Mouse (Mus musculus) limb, embryonic 10.5 days (tissue): ENCODE measurements around the gene Med21. TPM values are rescaled to one million over a fixed set of nuclear protein-coding genes. Genes with fewer than 3 reads are reported as not detected.

Source experiments
- DNase-seq: peaks from one replicate; pipeline ENCODE4 v3.0.0-alpha.2; 2017; ENCODE audit warnings: low spot score
- H3K27ac ChIP-seq: fragments of 300-500 bp; sonication (generic); 2 replicates; pipeline ENCODE4 v1.5.1; 2016; ENCODE audit warnings: mild to moderate bottlenecking
- H3K27me3 ChIP-seq: fragments of 300-500 bp; sonication (generic); 2 replicates; pipeline ENCODE4 v1.6.1; 2016; ENCODE audit warnings: low read depth, mild to moderate bottlenecking; ENCODE audit not compliant: poor library complexity, severe bottlenecking
- H3K36me3 ChIP-seq: fragments of 300-500 bp; sonication (generic); 2 replicates; pipeline ENCODE4 v1.6.1; 2016; ENCODE audit warnings: mild to moderate bottlenecking, moderate library complexity
- H3K4me1 ChIP-seq: fragments of 300-500 bp; sonication (generic); 2 replicates; pipeline ENCODE4 v1.6.1; 2016
- H3K4me3 ChIP-seq: fragments of 300-500 bp; sonication (generic); 2 replicates; pipeline ENCODE4 v1.5.1; 2016; ENCODE audit warnings: mild to moderate bottlenecking, moderate library complexity
- H3K9me3 ChIP-seq: fragments of 300-500 bp; sonication (generic); replicated peaks from 2 replicates; pipeline ENCODE4 v1.6.1; 2016; ENCODE audit warnings: mild to moderate bottlenecking
- WGBS: fragments of 180-500 bp; shearing (Covaris S2); methylation state at CpG from one replicate; pipeline ENCODE4 v1.1.7; 2016; 5-methylcytosine and 5-hydroxymethylcytosine counted together
- polyA plus RNA-seq: library from polyadenylated mRNA; unstranded; fragments of >200 nt; fragmentation: Nextera tagmentation; extraction: Ambion mirVana; gene quantifications from 2 replicates; pipeline ENCODE4 v1.2.1, GENCODE M21; 2016

Gene Med21
- polyA plus RNA-seq, 1 experiment from 2014 or later, result 139 TPM

DNA sequence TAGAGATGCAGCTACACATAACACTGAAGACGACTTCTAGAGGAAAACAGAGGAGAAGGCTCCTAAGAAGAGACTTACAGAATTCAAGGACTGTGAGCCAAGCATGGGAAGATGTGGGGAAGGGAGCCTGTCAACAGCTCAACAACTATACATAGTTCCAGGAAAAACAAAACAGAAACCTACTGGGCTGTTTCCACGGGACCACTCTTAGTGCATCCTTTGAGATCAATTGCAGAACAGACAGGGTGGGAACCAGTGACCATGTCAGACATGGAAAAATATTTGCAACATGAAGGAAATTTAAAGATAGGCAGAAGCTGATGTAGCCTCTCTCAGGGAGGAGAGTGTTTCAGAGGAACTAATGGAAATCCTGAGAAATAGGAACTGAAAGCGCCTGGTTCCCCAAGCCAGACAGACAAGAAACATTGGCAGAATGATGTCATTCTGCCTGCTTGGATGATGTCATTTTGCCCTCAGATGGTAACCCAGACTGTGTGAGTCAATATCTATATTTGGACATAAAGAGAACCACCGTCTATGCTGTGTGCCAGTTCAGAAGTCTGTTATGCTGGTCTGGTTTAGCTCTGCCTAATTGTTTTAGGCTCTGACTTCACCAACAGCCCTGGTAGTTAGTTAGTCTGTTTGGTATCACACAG lies 32.7 kb downstream of the Med21 start:
- Histone ChIP-seq H3K36me3 (no peaks in the 10 kb centered on the region), H3K4me3 (no peak overlapping the region), H3K27ac (no peak overlapping the region), H3K4me1 (no peaks in the 10 kb centered on the region), H3K27me3 (no peaks in the 10 kb centered on the region), H3K9me3 (no peaks in the 10 kb centered on the region; the same call in 1 of the 2 replicates)
- WGBS, result 80% methylated on average over 4 of the region's 4 CpGs
- no peak for DNase-seq

DNA sequence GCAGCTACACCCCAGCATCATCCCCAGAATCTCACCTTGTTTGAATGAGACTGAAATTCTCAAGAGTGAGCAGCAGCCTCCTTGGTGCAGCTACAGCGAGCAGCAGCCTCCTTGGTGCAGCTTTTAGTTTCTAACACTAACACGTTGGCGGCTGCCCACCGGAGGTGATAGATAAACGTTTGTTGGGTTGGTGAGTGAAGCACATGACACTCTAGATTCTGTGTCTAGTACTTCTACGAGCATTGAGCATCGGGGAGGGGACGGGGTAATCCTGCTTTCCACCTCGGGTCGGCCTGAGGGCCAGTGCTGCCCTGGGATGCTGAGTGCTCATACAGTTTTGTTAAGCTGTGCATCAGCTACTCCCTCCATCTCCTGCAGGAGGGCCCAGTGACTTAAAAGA lies 34.6 kb downstream of the Med21 start:
- no peaks in the 10 kb centered on the region for H3K4me1 ChIP-seq
- no peaks in the 10 kb centered on the region for H3K27me3 ChIP-seq
- no peak overlapping the region for H3K4me3 ChIP-seq
- 83% methylated on average over 10 of the region's 10 CpGs for WGBS
- no peaks in the 10 kb centered on the region for H3K36me3 ChIP-seq
- no peaks in the 10 kb centered on the region; the same call in 1 of the 2 replicates for H3K9me3 ChIP-seq
- DNase-seq, result no peak
- no peak overlapping the region for H3K27ac ChIP-seq

DNA sequence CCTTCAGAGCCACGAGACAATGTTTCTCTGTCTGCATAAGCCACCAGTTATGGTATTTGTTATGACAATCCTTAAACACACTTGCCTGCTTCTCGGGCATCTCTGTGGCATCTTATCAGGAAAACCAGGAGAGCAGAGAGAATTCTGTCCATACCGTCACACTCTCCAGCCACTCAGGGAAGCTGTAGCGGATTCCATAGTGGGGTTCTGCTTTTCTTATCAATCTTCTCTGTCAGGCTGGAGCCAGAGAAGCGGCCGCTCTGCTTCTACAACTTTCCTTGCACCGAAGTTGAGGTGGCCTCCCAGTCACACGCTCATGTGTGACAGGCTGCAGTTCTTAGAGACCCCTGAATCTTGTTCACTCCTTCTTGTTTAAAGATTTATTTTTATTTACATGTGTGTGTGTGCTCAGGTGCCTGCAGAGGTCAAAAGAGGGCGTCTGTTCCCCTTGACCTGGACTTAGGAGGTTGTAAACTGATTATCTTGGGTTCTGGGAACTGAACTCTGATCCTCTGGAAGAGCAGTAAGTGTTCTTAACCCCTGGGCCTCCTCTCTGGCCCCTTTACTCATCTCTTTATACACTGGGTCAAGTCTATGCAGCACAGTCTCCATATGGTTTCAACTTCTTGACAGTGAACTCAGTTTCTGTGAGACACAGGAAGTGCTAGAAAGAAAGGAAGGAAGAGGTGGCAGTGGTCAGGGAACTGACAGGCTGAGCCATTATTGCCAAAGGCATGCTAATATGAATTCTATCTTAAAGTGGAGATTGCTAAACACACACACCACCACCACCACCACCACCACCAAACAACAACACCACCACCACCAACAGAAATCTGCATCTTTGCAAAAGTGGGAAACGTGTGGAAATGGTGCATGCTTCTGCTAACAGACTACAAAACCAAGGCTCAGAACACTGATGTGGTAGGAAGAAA lies 36.1 kb downstream of the Med21 start:
- H3K4me1 ChIP-seq, result no peaks in the 10 kb centered on the region
- WGBS, result 75% methylated on average over 10 of the region's 10 CpGs
- no peaks in the 10 kb centered on the region for H3K36me3 ChIP-seq
- H3K4me3 ChIP-seq, result no peak overlapping the region
- no peak overlapping the region for H3K27ac ChIP-seq
- no peaks in the 10 kb centered on the region for H3K27me3 ChIP-seq
- H3K9me3 ChIP-seq, result no peaks in the 10 kb centered on the region; the same call in 1 of the 2 replicates
- DNase-seq, result no peak

DNA sequence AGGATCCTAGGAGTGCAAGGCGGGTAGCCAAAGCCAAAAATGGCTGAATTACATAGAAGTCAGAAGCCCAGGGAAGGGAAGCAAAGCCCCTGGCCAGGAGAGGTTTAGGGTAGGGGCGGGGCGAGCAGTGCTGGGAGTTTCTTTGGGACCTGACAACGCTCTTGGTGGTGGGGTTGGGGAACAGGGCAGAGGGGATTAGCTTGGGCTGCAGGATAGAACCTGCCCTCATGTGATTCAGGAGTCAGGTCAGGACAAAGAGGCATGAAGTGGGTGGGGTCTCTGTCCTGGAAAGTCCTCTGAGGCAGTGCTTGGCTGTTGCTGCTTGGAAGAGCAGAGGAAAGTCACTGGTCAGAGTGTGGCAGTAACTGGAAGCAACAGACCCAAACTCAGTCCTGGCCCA lies 41.5 kb downstream of the Med21 start:
- Histone ChIP-seq H3K4me3 (no peak overlapping the region), H3K27ac (no peak overlapping the region), H3K36me3 (no peaks in the 10 kb centered on the region), H3K27me3 (no peaks in the 10 kb centered on the region), H3K4me1 (no peaks in the 10 kb centered on the region), H3K9me3 (no peaks in the 10 kb centered on the region; the same call in 1 of the 2 replicates)
- WGBS, result 76% methylated on average over 4 of the region's 4 CpGs
- no peak for DNase-seq

DNA sequence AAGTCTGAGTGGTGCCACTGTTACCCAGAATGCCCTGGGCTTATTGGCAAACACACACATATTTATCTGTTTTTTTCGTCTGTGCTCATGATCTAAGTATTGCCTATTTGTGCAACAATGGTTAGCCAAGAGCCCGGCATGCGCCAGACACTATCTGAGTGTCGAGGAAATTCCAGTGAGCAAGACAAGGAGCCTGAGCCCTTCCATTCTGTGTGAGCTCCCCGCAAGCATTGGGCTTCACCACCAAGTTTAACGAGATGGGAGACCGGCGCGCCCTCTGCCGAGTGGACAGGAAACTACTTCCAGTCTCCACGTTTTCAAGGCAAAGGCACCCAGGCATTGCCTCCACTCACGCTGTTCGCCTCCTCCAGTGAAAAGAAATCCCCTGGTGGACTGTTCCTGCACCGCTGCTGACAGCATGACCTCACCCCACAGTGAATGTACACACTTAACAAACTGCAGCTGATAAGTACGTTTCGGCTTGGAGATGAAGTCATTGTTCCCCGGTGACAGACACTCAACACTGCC lies 43.5 kb downstream of the Med21 start:
- H3K36me3 ChIP-seq, result no peaks in the 10 kb centered on the region
- no peak overlapping the region for H3K4me3 ChIP-seq
- no peaks in the 10 kb centered on the region for H3K27me3 ChIP-seq
- H3K4me1 ChIP-seq, result no peaks in the 10 kb centered on the region
- no peak overlapping the region for H3K27ac ChIP-seq
- DNase-seq, result no peak
- no peaks in the 10 kb centered on the region for H3K9me3 ChIP-seq
- WGBS, result 88% methylated on average over 17 of the region's 17 CpGs

DNA sequence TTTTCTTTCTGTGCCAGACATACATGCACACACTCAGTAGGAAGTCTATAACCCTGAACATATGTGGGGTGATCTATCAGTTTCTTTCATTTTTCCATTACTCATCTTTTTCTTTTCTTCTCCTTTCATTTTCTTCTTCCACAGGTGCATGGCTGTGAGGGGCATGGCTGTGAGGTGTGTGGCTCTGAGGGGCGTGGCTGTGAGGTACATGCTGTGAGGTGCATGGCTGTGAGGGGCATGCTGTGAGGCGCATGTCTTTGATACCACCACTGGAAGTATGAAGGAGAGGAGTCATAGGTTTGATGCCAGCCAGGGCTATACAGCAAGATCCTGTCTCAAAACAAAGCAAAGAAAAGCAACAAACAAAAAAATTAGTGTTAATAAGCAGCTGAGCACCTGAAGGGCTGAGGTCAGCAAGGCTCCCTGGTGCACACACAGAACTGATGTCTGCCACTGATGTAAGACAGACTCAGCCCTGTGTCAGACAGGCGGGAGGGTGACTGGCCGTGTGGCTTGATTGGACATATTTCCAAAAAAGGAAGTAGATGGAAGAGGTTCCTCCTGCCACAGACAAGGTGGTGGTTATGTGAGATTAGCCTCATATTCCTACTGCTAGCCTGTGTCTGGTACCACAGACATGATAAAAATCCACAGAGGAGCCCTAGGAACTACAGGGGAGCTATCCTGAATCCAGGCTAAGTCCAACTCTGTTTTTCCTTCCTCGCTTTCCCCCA lies 44.3 kb downstream of the Med21 start:
- Histone ChIP-seq H3K27me3 (no peaks in the 10 kb centered on the region), H3K4me1 (no peaks in the 10 kb centered on the region), H3K27ac (no peak overlapping the region), H3K4me3 (no peak overlapping the region), H3K36me3 (no peaks in the 10 kb centered on the region), H3K9me3 (no peaks in the 10 kb centered on the region)
- no peak for DNase-seq
- 78% methylated on average over 5 of the region's 5 CpGs for WGBS

DNA sequence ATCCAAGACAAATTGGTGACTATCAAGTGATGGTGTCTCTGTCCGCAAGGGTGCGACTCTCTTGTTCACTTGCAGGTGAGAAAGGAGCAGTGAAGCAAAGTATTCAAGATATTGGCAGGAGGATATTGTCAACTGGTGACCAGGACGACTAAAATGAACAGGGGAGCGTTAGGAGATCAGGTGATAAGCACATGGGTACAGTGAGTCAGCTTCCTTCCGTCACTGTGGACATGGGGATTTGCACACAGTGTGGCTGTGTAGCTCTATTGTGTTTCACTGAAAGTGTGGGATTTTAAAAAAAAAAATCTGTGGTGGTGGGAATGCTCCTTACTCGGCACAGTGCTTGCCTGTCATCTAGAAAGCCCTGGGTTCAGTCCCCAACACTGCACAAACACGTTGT lies 45.7 kb downstream of the Med21 start:
- no peaks in the 10 kb centered on the region for H3K9me3 ChIP-seq
- no peak overlapping the region for H3K27ac ChIP-seq
- no peak for DNase-seq
- no peaks in the 10 kb centered on the region for H3K27me3 ChIP-seq
- H3K36me3 ChIP-seq, result no peaks in the 10 kb centered on the region
- 91% methylated on average over 7 of the region's 7 CpGs for WGBS
- H3K4me3 ChIP-seq, result no peak overlapping the region
- H3K4me1 ChIP-seq, result no peaks in the 10 kb centered on the region

DNA sequence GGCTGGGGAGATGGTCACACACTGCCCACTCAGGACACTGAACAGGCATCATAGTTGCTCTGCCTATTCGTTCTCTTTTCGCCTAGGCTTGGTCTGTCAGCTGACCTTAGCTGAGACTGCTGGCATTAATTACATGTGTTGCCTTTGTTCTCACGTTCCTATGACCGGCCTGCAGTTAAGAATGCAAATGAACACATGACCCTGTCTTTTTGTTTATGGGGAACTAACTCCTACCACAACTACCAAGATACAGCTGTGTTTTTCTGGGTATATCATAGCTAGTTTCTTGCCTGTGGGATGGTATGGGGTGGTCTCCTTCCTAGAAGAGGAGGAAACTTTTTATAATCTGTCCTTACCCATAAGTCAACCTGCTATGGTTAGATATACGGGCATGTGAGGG lies 46.5 kb downstream of the Med21 start:
- no peak overlapping the region for H3K4me3 ChIP-seq
- no peaks in the 10 kb centered on the region for H3K36me3 ChIP-seq
- no peaks in the 10 kb centered on the region for H3K4me1 ChIP-seq
- H3K9me3 ChIP-seq, result no peaks in the 10 kb centered on the region
- 81% methylated on average over 5 of the region's 5 CpGs for WGBS
- DNase-seq, result no peak
- no peaks in the 10 kb centered on the region for H3K27me3 ChIP-seq
- H3K27ac ChIP-seq, result no peak overlapping the region

DNA sequence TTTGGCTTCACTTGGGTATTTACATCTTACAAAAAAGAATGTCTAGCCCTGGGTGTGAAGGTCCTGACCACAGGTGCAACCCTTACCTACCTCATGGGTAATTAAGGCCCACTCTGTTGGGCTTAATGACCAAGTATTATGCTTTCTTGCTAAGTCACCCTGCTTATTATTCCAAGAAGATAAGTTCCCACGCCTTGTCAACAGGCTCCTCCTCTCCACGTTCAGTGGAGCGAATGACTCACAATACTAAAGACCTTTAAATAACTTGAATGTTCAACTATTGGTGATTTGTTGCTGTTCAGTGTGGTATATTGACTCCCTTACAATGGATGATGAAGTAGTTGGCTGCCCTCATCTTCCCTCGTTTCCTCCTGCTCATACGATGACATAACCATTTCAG lies 55.4 kb downstream of the Med21 start:
- H3K4me1 ChIP-seq, result peaks cover 6% of the 10 kb centered on the region
- DNase-seq, result no peak
- H3K27me3 ChIP-seq, result no peaks in the 10 kb centered on the region
- H3K9me3 ChIP-seq, result no peaks in the 10 kb centered on the region
- H3K27ac ChIP-seq, result no peak overlapping the region
- no peaks in the 10 kb centered on the region for H3K36me3 ChIP-seq
- H3K4me3 ChIP-seq, result no peak overlapping the region
- 93% methylated on average over 5 of the region's 5 CpGs for WGBS

DNA sequence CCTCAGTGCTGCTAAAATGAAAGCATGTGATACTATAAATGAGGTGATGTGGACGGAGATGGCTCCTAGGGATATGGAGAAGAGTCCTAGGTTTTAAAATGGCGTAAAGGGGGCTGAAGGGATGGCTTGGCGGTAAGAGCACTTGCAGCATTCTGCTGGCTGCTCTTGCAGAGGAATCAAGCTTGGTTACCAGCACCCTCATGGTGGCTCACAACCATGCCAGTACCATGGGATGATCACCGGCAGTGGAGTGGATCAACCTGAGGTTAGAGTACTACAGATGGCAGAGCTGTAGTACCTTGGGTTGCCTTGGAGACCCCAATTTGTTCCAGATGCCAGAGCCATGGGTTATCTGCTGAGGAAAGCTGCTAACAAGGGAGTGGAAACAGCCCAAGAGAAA lies 56.0 kb downstream of the Med21 start:
- Histone ChIP-seq H3K27me3 (no peaks in the 10 kb centered on the region), H3K36me3 (no peaks in the 10 kb centered on the region), H3K4me1 (peaks cover 8% of the 10 kb centered on the region), H3K4me3 (no peak overlapping the region), H3K27ac (no peak overlapping the region), H3K9me3 (no peaks in the 10 kb centered on the region)
- DNase-seq, result no peak
- WGBS, result 93% methylated on average over 4 of the region's 4 CpGs
